Comparison of ENCODE assay signal across 25 mouse cellular contexts in the genomic region with DNA sequence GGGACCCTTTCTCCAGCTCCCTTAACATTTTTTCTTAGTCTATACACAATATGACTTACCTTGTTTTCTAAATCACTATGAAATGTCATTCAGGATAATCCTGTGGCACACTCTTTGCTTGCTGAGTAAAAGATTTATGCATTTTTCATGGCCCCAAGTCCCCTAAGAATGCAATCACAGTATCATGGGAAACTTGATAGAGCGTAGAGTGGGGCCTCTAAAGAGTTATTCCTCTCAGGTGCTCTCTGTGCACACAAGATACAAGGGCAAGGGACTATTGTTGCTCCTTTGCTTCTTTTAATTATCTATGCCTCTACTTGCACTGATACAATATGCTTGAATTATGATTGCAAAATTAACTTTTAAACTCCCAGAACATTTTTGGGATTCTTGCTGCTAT. TPM values are rescaled to one million over a fixed set of nuclear protein-coding genes. Genes with fewer than 3 reads are reported as not detected.
A peak's percentile ranks its signal among the peaks of the same experiment; 100 is the strongest.
DNase-seq lines count a peak whose midpoint lies in the region; ATAC-seq lines count a peak whose summit lies in the region.
"Had no signal": no experiment of that assay in that cellular context is flagged by ENCODE, and none has a peak within 500 bp of the region (broad histone marks: within the 10 kb centered on the region; RNA-seq: fewer than 3 reads in every experiment).

A gene (minus strand): TSS at position 101 of the 400 bp plus-strand sequence.

- no peaks in the 10 kb centered on the region for H3K9me3 ChIP-seq in embryonic facial prominence, embryonic 12.5 days
- H3K9me3 ChIP-seq in embryonic facial prominence, embryonic 10.5 days = no peaks in the 10 kb centered on the region
- no peaks in the 10 kb centered on the region for H3K9me3 ChIP-seq in embryonic facial prominence, embryonic 13.5 days
- H3K9me3 ChIP-seq: G1E had no signal

- ATAC-seq in embryonic facial prominence, embryonic 12.5 days (ENCODE audit: insufficient number of reproducible peaks, insufficient read depth, low FRiP score, low TSS enrichment) = no peak
- ATAC-seq in embryonic facial prominence, embryonic 13.5 days (ENCODE audit: insufficient number of reproducible peaks, insufficient read depth, low FRiP score, low TSS enrichment, low read depth) = no peak
- ATAC-seq: activated CD4-positive, CD25-positive, alpha-beta regulatory T cell, adult 4 months; CD4-positive, CD25-positive, alpha-beta regulatory T cell, adult 4 months; Patski had no signal

- H3K36me3 ChIP-seq in embryonic facial prominence, embryonic 12.5 days = no peaks in the 10 kb centered on the region
- H3K36me3 ChIP-seq in embryonic facial prominence, embryonic 10.5 days (replicated peaks) = no peaks in the 10 kb centered on the region
- no peaks in the 10 kb centered on the region for H3K36me3 ChIP-seq in embryonic facial prominence, embryonic 13.5 days
- H3K36me3 ChIP-seq: G1E had no signal

- no peak for DNase-seq in embryonic facial prominence, embryonic 10.5 days (ENCODE audit: low spot score)
- no peak for DNase-seq in gastrocnemius, postnatal 4 days (ENCODE audit: low spot score in 2 of 2)
- DNase-seq: adrenal gland, adult 2 months; adrenal gland, adult 8-10 months; adrenal gland, postnatal 10 days; adrenal gland, postnatal 14 days; adrenal gland, postnatal 25 days; adrenal gland, postnatal 36 days; B cell, adult 2 months; cerebellum, adult 11 months; cerebellum, adult 11-12 months; cerebellum, adult 18-20 months had no signal

- no peaks in the 10 kb centered on the region for H3K27me3 ChIP-seq in embryonic facial prominence, embryonic 12.5 days
- H3K27me3 ChIP-seq in embryonic facial prominence, embryonic 10.5 days (replicated peaks; ENCODE audit: low read depth, poor library complexity, severe bottlenecking) = no peaks in the 10 kb centered on the region
- H3K27me3 ChIP-seq in embryonic facial prominence, embryonic 13.5 days = no peaks in the 10 kb centered on the region
- H3K27me3 ChIP-seq: CH12.LX, Patski had no signal

- H3K4me1 ChIP-seq in embryonic facial prominence, embryonic 12.5 days = no peaks in the 10 kb centered on the region
- no peaks in the 10 kb centered on the region for H3K4me1 ChIP-seq in embryonic facial prominence, embryonic 10.5 days
- 0 out of 2 replicates have a peak, but pooled peaks cover 3% of the 10 kb centered on the region for H3K4me1 ChIP-seq in embryonic facial prominence, embryonic 13.5 days

- WGBS in embryonic facial prominence, embryonic 12.5 days = 64% methylated on average over 1 of the region's 1 CpGs
- 78% methylated on average over 1 of the region's 1 CpGs for WGBS in embryonic facial prominence, embryonic 10.5 days
- WGBS in embryonic facial prominence, embryonic 13.5 days = 35% methylated on average over 1 of the region's 1 CpGs

- H3K9ac ChIP-seq in embryonic facial prominence, embryonic 12.5 days = no peak within 1 kb of the TSS
- H3K9ac ChIP-seq in embryonic facial prominence, embryonic 13.5 days = no peak within 1 kb of the TSS

- peak within 1 kb of the TSS; percentile 54; the same call in 1 of the 2 replicates for H3K27ac ChIP-seq in embryonic facial prominence, embryonic 12.5 days
- H3K27ac ChIP-seq in embryonic facial prominence, embryonic 10.5 days (replicated peaks) = no peak within 1 kb of the TSS
- peak within 1 kb of the TSS; percentile 60 for H3K27ac ChIP-seq in embryonic facial prominence, embryonic 13.5 days

- H3K4me3 ChIP-seq in embryonic facial prominence, embryonic 12.5 days = no peak within 1 kb of the TSS
- H3K4me3 ChIP-seq in embryonic facial prominence, embryonic 10.5 days = no peak within 1 kb of the TSS
- no peak within 1 kb of the TSS for H3K4me3 ChIP-seq in embryonic facial prominence, embryonic 13.5 days

- H3K4me2 ChIP-seq in embryonic facial prominence, embryonic 12.5 days (replicated peaks) = no peak within 1 kb of the TSS
- no peak within 1 kb of the TSS for H3K4me2 ChIP-seq in embryonic facial prominence, embryonic 13.5 days

RNA-seq across cellular contexts. Expression of the gene that starts here (rescaled TPM):
- polyA plus RNA-seq in embryonic facial prominence, embryonic 12.5 days (2016; fragmentation: Nextera tagmentation; extraction: Ambion mirVana) = not detected in 2 replicates
- not detected in 2 replicates for polyA plus RNA-seq in embryonic facial prominence, embryonic 10.5 days (2016; fragmentation: Nextera tagmentation; extraction: Ambion mirVana)
- polyA plus RNA-seq in embryonic facial prominence, embryonic 13.5 days (2015; fragmentation: Nextera tagmentation; extraction: Ambion mirVana) = not detected in 2 replicates
- total RNA-seq in gastrocnemius, postnatal 4 days (2021) = not detected
- total RNA-seq: adrenal gland, adult 18-20 months; adrenal gland, adult 2 months; adrenal gland, adult 8-10 months; adrenal gland, postnatal 10 days; adrenal gland, postnatal 14 days; adrenal gland, postnatal 25 days; adrenal gland, postnatal 36 days; adrenal gland, postnatal 4 days; CH12.LX; ES-E14; MEL had no signal
- polyA plus RNA-seq: activated CD4-positive, CD25-positive, alpha-beta regulatory T cell, adult 4 months; adrenal gland, adult 2 months; brain, embryonic 14.5 days; C2C12; CD4-positive, CD25-positive, alpha-beta regulatory T cell, adult 4 months; G1E; Patski had no signal
